Mouse (Mus musculus): Measurements from ENCODE around the gene Pbx1.

Pbx1 gene

GRCm38 (mm10) chr1:168101514-168101913 lies 330.6 kb downstream of the Pbx1 start:
- H3K36me3 ChIP-seq (ENCODE audit: insufficient read depth, low read length): no peaks in the 10 kb centered on the region
- H3K27me3 ChIP-seq (ENCODE audit: insufficient read depth, low read length): no peaks in the 10 kb centered on the region
- peak; percentile 55; the same call in 1 of the 2 replicates for TF ChIP-seq NANOG (IDR thresholded peaks at IDR 0.05; ENCODE audit: borderline replicate concordance, low read length)
- no peak for TF ChIP-seq CTCF (conservative IDR thresholded peaks at IDR 0.05; ENCODE audit: low read length)
- H3K9me3 ChIP-seq (ENCODE audit: low read length): peaks cover 26% of the 10 kb centered on the region
- H3K4me3 ChIP-seq (replicated peaks; ENCODE audit: low read length): no peak overlapping the region
- H3K4me1 ChIP-seq (replicated peaks; ENCODE audit: low read depth, low read length): peaks cover 12% of the 10 kb centered on the region

DNA sequence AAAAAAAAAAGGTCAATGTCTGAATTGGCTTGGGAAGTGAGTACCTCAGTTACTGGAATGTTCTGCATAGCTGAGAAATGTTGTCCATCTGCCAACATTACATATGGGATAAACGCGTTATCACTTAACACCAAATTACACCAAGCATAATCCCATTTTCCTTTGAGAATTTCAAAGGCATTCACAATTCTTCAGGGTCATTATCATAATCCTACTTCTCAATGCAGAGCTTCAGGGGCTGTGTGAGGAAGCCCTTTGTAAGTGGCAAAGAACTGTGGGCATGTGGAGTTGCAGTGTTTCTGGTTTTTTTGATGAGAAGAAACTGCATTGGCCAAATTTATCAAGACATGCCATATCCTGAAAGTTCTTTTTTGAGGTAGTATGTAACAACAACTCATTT lies 333.3 kb downstream of the Pbx1 start:
- Histone ChIP-seq H3K27me3 (ENCODE audit: insufficient read depth, low read length) (no peaks in the 10 kb centered on the region), H3K9me3 (ENCODE audit: low read length) (peaks cover 26% of the 10 kb centered on the region), H3K4me1 (replicated peaks; ENCODE audit: low read depth, low read length) (peaks cover 12% of the 10 kb centered on the region), H3K4me3 (replicated peaks; ENCODE audit: low read length) (no peak overlapping the region), H3K36me3 (ENCODE audit: insufficient read depth, low read length) (no peaks in the 10 kb centered on the region)
- TF ChIP-seq POU5F1 (IDR thresholded peaks at IDR 0.05; ENCODE audit: borderline replicate concordance, low read length) (no peak), NANOG (IDR thresholded peaks at IDR 0.05; ENCODE audit: borderline replicate concordance, low read length) (no peak), CTCF (conservative IDR thresholded peaks at IDR 0.05; ENCODE audit: low read length) (no peak)

GRCm38 (mm10) chr1:168094671-168095070 lies 337.4 kb downstream of the Pbx1 start:
- peaks cover 9% of the 10 kb centered on the region for H3K9me3 ChIP-seq (ENCODE audit: low read length)
- H3K4me3 ChIP-seq (replicated peaks; ENCODE audit: low read length): no peak overlapping the region
- TF ChIP-seq CTCF (conservative IDR thresholded peaks at IDR 0.05; ENCODE audit: low read length) (no peak), NANOG (IDR thresholded peaks at IDR 0.05; ENCODE audit: borderline replicate concordance, low read length) (no peak), POU5F1 (IDR thresholded peaks at IDR 0.05; ENCODE audit: borderline replicate concordance, low read length) (no peak)
- no peaks in the 10 kb centered on the region for H3K4me1 ChIP-seq (replicated peaks; ENCODE audit: low read depth, low read length)
- H3K27me3 ChIP-seq (ENCODE audit: insufficient read depth, low read length): no peaks in the 10 kb centered on the region
- no peaks in the 10 kb centered on the region for H3K36me3 ChIP-seq (ENCODE audit: insufficient read depth, low read length)

DNA sequence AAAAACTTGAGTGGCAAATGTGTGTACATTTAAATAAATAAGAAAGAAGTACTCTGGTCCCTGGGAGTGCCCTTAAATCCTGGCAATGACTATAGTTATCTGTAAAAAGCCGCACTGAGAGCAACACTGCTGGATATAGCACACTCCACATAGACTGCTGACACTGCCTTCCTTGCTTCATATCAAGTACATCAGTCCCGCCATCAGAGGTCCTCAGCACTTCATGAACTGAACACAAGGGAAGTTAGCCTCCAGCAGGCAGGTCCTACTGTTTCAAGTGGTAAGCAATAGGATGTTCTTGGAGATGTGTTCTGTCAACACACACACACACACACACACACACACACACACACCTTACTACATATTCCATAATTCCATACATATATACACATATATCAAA lies 339.0 kb downstream of the Pbx1 start:
- no peaks in the 10 kb centered on the region for H3K36me3 ChIP-seq (ENCODE audit: insufficient read depth, low read length)
- no peak for TF ChIP-seq POU5F1 (IDR thresholded peaks at IDR 0.05; ENCODE audit: borderline replicate concordance, low read length)
- no peak for TF ChIP-seq NANOG (IDR thresholded peaks at IDR 0.05; ENCODE audit: borderline replicate concordance, low read length)
- TF ChIP-seq CTCF (conservative IDR thresholded peaks at IDR 0.05; ENCODE audit: low read length): no peak
- no peaks in the 10 kb centered on the region for H3K4me1 ChIP-seq (replicated peaks; ENCODE audit: low read depth, low read length)
- H3K4me3 ChIP-seq (replicated peaks; ENCODE audit: low read length): no peak overlapping the region
- no peaks in the 10 kb centered on the region for H3K27me3 ChIP-seq (ENCODE audit: insufficient read depth, low read length)
- no peaks in the 10 kb centered on the region; the same call in 1 of the 2 replicates for H3K9me3 ChIP-seq (ENCODE audit: low read length)

DNA sequence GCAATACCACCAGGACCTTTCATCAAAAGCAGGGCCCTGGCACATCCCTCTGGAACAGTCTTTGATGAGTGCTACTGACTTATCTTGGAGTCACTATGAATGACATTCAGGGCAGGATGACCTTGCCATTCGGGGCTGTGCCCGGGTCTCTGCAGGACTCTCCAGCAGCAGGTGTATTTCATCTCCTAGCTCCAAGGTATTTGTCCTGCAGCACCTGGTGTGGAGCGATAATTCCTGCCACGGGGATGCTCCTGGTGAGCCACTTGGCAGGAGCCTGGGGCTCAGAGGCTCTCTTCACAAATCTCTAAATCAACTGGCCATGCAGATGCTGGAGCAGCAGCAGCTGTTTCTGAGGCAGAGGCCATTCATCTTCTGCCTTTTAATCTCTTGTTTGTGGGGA lies 340.4 kb downstream of the Pbx1 start:
- Histone ChIP-seq H3K36me3 (ENCODE audit: insufficient read depth, low read length) (no peaks in the 10 kb centered on the region), H3K4me1 (replicated peaks; ENCODE audit: low read depth, low read length) (no peaks in the 10 kb centered on the region)

GRCm38 (mm10) chr1:168088680-168089079 lies 343.4 kb downstream of the Pbx1 start:
- TF ChIP-seq POU5F1 (IDR thresholded peaks at IDR 0.05; ENCODE audit: borderline replicate concordance, low read length) (no peak), NANOG (IDR thresholded peaks at IDR 0.05; ENCODE audit: borderline replicate concordance, low read length) (no peak), CTCF (conservative IDR thresholded peaks at IDR 0.05; ENCODE audit: low read length) (no peak)
- Histone ChIP-seq H3K27me3 (ENCODE audit: insufficient read depth, low read length) (no peaks in the 10 kb centered on the region), H3K4me1 (replicated peaks; ENCODE audit: low read depth, low read length) (no peaks in the 10 kb centered on the region), H3K4me3 (replicated peaks; ENCODE audit: low read length) (no peak overlapping the region), H3K9me3 (ENCODE audit: low read length) (no peaks in the 10 kb centered on the region), H3K36me3 (ENCODE audit: insufficient read depth, low read length) (no peaks in the 10 kb centered on the region)

More for the DNA sequence above, 340.4 kb downstream of the Pbx1 start:
- TF ChIP-seq CTCF (conservative IDR thresholded peaks at IDR 0.05; ENCODE audit: low read length): no peak
- no peak for TF ChIP-seq POU5F1 (IDR thresholded peaks at IDR 0.05; ENCODE audit: borderline replicate concordance, low read length)
- no peak for TF ChIP-seq NANOG (IDR thresholded peaks at IDR 0.05; ENCODE audit: borderline replicate concordance, low read length)
- no peaks in the 10 kb centered on the region for H3K27me3 ChIP-seq (ENCODE audit: insufficient read depth, low read length)
- no peak overlapping the region for H3K4me3 ChIP-seq (replicated peaks; ENCODE audit: low read length)
- H3K9me3 ChIP-seq (ENCODE audit: low read length): no peaks in the 10 kb centered on the region; the same call in 1 of the 2 replicates

- H3K27me3 ChIP-seq (ENCODE audit: insufficient read depth, low read length): 0 out of 2 replicates have a peak, but pooled peaks cover 8% of the 10 kb centered on the region
- TF ChIP-seq NANOG (IDR thresholded peaks at IDR 0.05; ENCODE audit: borderline replicate concordance, low read length): no peak
- TF ChIP-seq CTCF (conservative IDR thresholded peaks at IDR 0.05; ENCODE audit: low read length): no peak
- TF ChIP-seq POU5F1 (IDR thresholded peaks at IDR 0.05; ENCODE audit: borderline replicate concordance, low read length): no peak
- no peak overlapping the region for H3K4me3 ChIP-seq (replicated peaks; ENCODE audit: low read length)
- no peaks in the 10 kb centered on the region for H3K36me3 ChIP-seq (ENCODE audit: insufficient read depth, low read length)
- no peaks in the 10 kb centered on the region; the same call in 1 of the 2 replicates for H3K9me3 ChIP-seq (ENCODE audit: low read length)
- no peaks in the 10 kb centered on the region for H3K4me1 ChIP-seq (replicated peaks; ENCODE audit: low read depth, low read length)
Measured at GRCm38 (mm10) chr1:168079394-168079767, 352.7 kb downstream of the Pbx1 start.

DNA sequence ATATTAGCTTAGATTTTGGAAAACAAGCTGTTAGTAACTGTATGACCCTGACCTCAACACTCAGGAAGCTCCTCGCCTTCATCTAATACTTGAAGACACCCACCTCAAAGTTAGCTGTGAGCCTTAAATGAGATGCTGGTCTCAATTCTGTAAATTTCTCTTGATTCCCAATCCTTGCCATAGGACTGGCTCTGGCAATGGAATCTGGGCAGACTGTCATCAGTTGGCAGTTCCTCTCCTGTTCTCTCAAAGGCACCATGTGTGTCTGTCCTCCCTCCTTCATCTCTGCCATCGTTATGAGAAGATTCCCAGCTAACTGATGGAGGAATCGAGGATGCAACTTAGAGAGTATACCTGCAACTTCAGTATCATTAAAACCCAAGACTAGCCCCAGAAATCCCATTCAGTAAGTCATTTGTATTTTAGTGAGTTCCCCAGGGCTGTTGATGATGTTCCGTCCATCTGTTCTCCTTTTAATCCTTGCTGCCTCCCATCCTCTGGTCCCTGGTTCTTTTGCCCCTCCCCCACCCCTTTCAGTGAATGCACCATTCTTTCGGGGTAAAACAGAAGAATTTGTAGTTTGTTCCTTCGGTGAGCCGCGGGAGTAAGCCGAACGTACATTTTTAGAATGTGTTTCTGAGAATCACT lies 353.2 kb downstream of the Pbx1 start:
- H3K4me3 ChIP-seq (replicated peaks; ENCODE audit: low read length): no peak overlapping the region

GRCm38 (mm10) chr1:168071974-168072373 lies 360.1 kb downstream of the Pbx1 start:
- Histone ChIP-seq H3K9me3 (ENCODE audit: low read length) (no peaks in the 10 kb centered on the region), H3K4me3 (replicated peaks; ENCODE audit: low read length) (no peak overlapping the region), H3K36me3 (ENCODE audit: insufficient read depth, low read length) (no peaks in the 10 kb centered on the region), H3K4me1 (replicated peaks; ENCODE audit: low read depth, low read length) (no peaks in the 10 kb centered on the region), H3K27me3 (ENCODE audit: insufficient read depth, low read length) (no peaks in the 10 kb centered on the region)
- TF ChIP-seq POU5F1 (IDR thresholded peaks at IDR 0.05; ENCODE audit: borderline replicate concordance, low read length): no peak
- no peak for TF ChIP-seq CTCF (conservative IDR thresholded peaks at IDR 0.05; ENCODE audit: low read length)
- no peak for TF ChIP-seq NANOG (IDR thresholded peaks at IDR 0.05; ENCODE audit: borderline replicate concordance, low read length)

More for the DNA sequence above, 353.2 kb downstream of the Pbx1 start:
- Histone ChIP-seq H3K27me3 (ENCODE audit: insufficient read depth, low read length) (0 out of 2 replicates have a peak, but pooled peaks cover 8% of the 10 kb centered on the region), H3K4me1 (replicated peaks; ENCODE audit: low read depth, low read length) (no peaks in the 10 kb centered on the region), H3K36me3 (ENCODE audit: insufficient read depth, low read length) (no peaks in the 10 kb centered on the region), H3K9me3 (ENCODE audit: low read length) (no peaks in the 10 kb centered on the region; the same call in 1 of the 2 replicates)
- TF ChIP-seq POU5F1 (IDR thresholded peaks at IDR 0.05; ENCODE audit: borderline replicate concordance, low read length) (no peak), NANOG (IDR thresholded peaks at IDR 0.05; ENCODE audit: borderline replicate concordance, low read length) (no peak), CTCF (conservative IDR thresholded peaks at IDR 0.05; ENCODE audit: low read length) (no peak)
